Mouse (Mus musculus) left cerebral cortex, postnatal 10 days (tissue): Measurements from ENCODE around the gene Camsap1. TPM values are rescaled to one million over a fixed set of nuclear protein-coding genes. Genes with fewer than 3 reads are reported as not detected.

ENCODE experiments used
- DNase-seq, 2 experiments: peaks; one replicate each; pipeline ENCODE4 v3.0.0; 2021 to 2022; ENCODE audit warnings: low spot score in 2 of 2, mixed read lengths in 1 of 2; ENCODE audit errors: extremely low spot score in 1 of 2
- intact Hi-C: fragments of 180-260 bp; cut with DNase I; formaldehyde crosslinking; loops from one replicate; pipeline ENCODE4 v1.15.1; 2025
- total RNA-seq, 2 experiments: library from RNA; stranded (reverse); gene quantifications; 2 replicates each; pipeline ENCODE4 v1.2.3; 2021

The Camsap1 gene
- total RNA-seq, 2 experiments from 2014 or later: 155 to 168 TPM

DNA sequence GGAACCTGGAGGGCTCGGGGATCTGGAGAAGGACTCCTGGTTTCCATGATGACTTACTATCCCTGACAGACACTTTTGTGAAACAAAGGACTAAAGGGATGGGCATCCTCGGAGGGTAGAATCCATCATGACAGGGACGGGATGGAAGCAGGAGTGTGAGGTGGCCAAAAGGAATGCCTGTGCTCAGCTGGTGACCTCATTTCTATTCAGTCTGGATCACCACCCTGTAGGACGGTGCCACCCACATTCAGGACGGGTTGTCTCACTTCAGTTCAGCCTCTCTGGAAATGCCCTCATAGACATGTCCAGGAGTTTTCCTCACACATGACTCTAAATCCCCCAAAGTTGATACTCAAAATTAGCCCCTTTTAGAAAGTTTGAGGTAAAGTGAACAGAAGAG, 3.5 kb upstream of the Camsap1 start:
- intact Hi-C loops: loop anchor here (10.0 kb wide), 1 partner anchor 152 kb away; no protein-coding TSS in a partner anchor
- DNase-seq: no peak

GRCm38 (mm10) chr2:25982426-25983091, 523 bp downstream of the Camsap1 start:
- intact Hi-C loops: loop anchor here (10.0 kb wide), 1 partner anchor 148 kb away; no protein-coding TSS in a partner anchor
- peak in 1 of 2 experiments; percentile 24 for DNase-seq

- DNase-seq: peak; percentile 33 to 75
- intact Hi-C loops: loop anchor here (10.0 kb wide), 1 partner anchor 147 kb away; no protein-coding TSS in a partner anchor
Observed at GRCm38 (mm10) chr2:25982052-25982425, 1.0 kb downstream of the Camsap1 start.

- intact Hi-C loops: no loop called here
- no peak for DNase-seq
Observed at GRCm38 (mm10) chr2:25978997-25979396, 4.1 kb downstream of the Camsap1 start.

DNA sequence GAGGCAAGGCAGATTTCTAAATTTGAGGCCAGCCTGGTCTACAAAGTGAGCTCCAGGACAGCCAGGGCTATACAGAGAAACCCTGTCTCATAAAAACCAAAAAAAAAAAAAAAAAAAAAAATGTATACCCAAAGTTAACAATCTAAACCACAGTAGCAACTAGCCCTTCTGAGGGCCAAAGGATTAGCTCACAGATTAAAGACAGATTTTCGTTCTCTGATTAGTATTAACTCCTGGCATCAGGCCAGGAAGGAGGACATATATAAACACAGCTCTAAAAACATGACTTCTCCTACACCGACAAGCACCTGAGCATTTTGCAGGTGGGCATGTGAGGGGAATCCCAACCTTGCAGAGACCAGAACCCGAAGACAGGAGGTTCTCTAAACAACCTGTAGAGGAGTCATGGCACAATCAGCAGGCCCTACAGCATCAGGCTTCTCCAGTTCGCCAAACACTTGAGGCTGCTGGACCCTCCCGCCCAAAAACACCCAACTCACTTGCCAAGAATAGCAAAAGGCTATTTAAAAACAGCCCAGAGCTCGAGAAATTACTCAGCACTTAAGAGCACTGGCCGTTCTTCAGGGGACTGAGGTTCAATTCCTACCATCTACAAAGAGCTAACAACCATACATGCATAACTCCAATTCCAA, 5.4 kb downstream of the Camsap1 start:
- no peak for DNase-seq
- intact Hi-C loops: no loop called here

GRCm38 (mm10) chr2:25975141-25975770, 7.8 kb downstream of the Camsap1 start:
- intact Hi-C loops: no loop called here
- DNase-seq: no peak

- intact Hi-C loops: no loop called here
- peak; percentile 36 to 60 for DNase-seq
Observed at GRCm38 (mm10) chr2:25970426-25970825, 12.7 kb downstream of the Camsap1 start.

- DNase-seq: no peak
- intact Hi-C loops: no loop called here
Observed at GRCm38 (mm10) chr2:25969319-25969718, 13.8 kb downstream of the Camsap1 start.

- no peak for DNase-seq
Observed at GRCm38 (mm10) chr2:25949291-25949690, 33.8 kb downstream of the Camsap1 start.

DNA sequence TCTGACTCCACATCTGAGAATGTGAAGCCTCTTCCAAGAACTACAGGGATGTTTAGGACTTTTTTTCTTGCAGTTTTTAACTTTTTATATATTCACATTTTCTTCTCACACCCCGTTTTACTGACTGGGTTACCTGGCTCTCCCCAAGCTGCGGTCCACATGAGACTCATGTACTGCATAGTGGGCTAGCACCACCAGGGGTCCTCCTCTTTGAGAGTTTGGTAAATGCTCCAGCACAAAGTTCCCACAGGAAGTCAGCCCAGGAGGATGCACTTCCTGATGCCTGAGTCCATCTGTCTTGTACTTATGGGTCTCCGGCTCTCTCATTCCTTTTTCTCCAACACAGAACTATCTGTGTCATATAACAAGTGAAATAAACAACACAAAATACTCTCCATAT, 35.1 kb downstream of the Camsap1 start:
- intact Hi-C loops: no loop called here
- DNase-seq: peak in 1 of 2 experiments; percentile 45

More at GRCm38 (mm10) chr2:25949291-25949690, 33.8 kb downstream of the Camsap1 start:
- intact Hi-C loops: no loop called here

DNA sequence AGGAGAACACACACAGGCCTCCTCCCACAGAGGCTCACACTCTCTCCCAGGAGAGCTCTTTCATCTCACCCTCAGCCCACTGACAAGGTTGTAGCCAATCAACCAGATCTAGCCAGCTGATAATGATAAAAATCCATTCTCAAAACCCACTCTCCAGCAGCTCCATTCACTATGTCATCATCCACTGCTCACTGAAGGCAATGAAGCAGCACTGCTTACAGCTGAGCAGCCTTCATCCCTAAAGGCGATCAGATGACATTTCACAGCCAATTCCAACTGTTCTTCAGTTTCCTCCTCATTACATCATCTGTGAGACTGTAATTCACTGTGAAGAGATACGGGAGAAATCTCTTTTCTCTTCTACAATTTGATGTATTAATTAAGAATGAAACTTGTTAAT, 39.3 kb downstream of the Camsap1 start:
- intact Hi-C loops: no loop called here
- no peak for DNase-seq

DNA sequence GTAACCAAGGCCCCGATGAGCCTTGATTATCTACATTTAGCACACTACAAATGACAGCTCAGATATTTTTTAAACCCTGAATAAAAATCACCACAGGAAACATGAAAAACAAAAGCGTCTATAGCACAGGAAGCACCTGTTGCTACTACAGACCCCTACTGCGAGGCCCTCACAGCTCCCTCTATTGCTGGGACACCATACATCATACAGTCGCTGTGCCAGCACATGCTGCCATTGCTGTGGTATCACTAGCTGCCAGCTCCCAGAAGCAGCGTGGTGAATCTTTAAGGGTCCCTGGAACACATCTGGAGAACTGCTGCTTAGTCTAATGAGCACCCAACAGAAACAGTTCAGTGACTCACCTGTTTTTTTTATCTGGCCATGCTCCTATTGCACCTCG, 42.6 kb downstream of the Camsap1 start:
- DNase-seq: no peak
- intact Hi-C loops: no loop called here

DNA sequence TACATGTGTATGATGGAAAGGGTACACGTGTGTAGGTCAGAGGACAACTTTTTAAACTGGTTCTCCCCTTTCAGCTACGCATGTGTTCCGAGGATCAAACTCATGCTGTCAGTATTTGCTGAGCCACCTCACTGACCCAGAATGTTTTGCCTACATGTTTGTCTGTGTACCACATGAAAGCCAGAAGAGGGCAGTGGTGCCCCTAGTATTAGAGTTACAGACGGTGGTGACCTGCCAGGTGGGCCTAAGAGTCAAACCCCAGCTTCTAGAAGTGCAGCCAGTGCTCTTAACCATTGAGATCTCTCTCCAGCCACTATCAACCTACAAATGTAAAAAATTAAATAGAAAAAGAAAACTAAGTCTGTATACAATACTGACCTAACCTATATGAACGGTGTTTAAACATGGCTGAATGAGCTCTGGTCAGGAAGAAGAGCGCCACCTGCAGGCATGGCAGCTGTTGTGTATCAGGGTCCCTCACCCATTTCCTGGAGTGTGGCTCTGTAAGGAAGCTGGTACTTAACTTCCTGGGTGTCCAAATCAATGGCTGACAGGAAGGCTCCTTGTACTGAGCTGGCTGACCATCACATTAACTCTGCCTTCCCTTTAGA, 51.7 kb downstream of the Camsap1 start:
- intact Hi-C loops: no loop called here
- DNase-seq: peak in 1 of 2 experiments; percentile 55

GRCm38 (mm10) chr2:25927821-25928220, 55.3 kb downstream of the Camsap1 start:
- intact Hi-C loops: no loop called here
- no peak for DNase-seq

GRCm38 (mm10) chr2:25924934-25925333, 58.1 kb downstream of the Camsap1 start:
- intact Hi-C loops: no loop called here
- no peak for DNase-seq

GRCm38 (mm10) chr2:25923799-25924198, 59.3 kb downstream of the Camsap1 start:
- no peak for DNase-seq
- intact Hi-C loops: no loop called here

GRCm38 (mm10) chr2:25919972-25920371, 63.1 kb downstream of the Camsap1 start:
- peak in 1 of 2 experiments; percentile 41 for DNase-seq
- intact Hi-C loops: no loop called here

GRCm38 (mm10) chr2:25918408-25918807, 64.7 kb downstream of the Camsap1 start:
- DNase-seq: no peak
- intact Hi-C loops: no loop called here

DNA sequence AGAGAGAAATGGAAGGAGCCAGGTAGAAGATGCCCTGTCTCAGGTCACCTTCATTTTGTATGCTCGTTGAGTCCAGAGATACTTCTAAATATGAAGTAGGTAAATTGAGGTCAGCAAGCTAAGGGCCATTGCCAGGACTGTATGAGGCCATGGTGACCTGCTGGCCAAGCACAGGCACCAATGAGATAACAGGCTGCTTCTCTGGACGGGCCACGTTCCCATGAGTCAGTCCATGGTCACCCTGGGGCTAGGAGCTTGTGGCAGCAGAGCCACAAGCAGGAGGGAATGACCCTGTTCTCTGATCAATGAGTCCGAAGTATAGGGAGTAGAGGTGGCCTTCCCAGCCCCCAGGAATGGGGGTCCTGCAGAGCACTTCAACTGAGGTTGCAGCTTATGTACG, 68.3 kb downstream of the Camsap1 start:
- intact Hi-C loops: loop anchor here (2.0 kb wide), 1 partner anchor 50 kb away; no protein-coding TSS in a partner anchor
- DNase-seq: no peak
